Mouse (Mus musculus) kidney, postnatal 36 days (tissue): ENCODE measurements around the gene Kansl1l.
"Not testable (repeated sequence)": the region's sequence is repeated elsewhere in the genome, so short reads cannot be mapped to it uniquely, and the experiment has no call there.

Source experiments
- DNase-seq, 2 experiments: peaks; one replicate each; pipeline ENCODE4 v3.0.0; 2021 to 2022; ENCODE audit warnings: mixed read lengths in 2 of 2

The Kansl1l gene

DNA sequence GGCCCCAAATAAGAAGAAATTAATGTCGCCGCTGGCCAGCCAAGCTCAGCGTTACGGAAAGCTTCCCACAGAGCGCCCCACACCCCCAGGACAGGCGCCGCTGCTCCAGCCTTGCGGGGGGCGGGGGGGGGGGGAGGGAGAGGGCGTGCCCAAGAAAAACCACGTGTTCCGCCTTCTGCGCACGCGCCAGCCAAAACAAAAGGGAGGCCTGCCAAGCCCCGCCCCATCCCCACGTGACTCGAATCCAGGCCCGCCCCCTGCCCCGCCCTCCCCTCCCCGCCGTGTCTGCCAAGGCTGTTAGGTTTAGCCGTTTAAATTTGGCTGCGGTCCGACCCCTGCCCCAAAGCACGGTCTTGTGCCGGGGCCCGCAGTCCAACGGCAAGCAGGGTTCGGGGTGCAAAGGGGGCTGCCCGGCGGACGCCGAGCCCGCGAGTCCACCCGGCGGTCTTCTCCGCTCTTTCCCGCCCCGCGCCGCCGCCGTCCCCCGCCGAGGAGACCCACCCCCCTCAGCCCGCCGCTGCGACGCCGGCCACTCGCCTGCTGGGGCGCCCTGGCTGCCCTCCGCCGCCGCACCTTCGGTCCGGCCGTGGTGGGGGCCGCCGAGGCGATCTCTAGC lies 417 bp downstream of the Kansl1l start:
- peak; percentile 90 to 95 for DNase-seq

DNA sequence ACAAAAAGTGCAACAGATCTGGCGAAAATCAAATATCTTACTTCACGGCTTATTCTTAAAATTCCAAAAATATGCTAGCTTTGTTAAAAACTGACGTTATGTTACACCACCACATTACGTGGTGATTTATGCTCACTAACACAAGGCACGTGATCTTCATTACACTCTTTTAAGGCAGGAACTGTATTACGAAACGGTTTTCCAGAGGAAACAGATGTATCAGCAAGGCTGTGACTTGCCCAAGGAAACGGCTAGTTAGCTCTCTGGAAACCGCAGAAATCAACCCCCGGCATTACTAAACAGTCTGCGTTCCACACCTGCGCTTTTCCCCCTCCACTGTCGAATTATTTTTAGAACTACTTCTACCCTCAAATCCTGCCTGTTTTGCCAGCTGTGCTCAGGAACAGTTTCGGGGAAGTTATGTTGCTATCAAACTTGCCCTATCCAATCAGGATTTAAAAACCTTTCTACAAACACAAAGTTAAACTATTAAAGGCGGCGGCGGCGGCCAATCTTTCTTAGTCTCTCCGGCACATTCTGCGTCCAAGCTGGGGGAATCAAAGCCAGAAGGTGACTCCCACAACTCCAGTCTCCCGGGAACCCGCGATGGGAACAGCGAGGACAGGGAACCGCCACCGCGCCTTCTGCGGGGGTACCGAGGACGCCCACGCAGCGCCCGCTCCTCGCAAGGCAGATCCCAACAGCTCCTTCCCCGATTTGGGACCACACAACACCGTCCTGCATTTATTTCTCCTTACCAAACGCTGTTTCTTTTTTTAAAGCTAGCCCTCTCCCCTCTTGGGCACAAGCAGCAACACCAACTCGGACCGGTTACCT lies 1.2 kb downstream of the Kansl1l start:
- DNase-seq, result peak; percentile 68 to 82

DNA sequence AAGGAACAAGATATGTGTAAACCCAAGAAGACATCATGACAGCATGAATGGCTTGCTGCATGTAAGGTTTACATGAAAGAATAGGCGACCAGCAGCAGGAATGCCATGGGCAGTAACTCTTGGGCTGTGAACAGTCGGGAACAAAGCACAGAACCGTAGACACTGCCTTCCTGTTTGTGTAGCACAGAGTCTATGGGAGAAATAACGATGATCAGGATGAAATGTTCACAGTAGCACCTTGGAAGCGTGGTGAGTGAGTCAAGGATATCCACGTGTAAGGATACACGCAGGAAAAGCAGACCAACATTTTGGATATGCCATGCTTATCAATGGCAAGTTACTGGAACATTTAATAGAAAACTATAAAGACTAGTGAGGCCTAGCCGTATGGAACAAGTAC lies 2.6 kb downstream of the Kansl1l start:
- no peak for DNase-seq

DNA sequence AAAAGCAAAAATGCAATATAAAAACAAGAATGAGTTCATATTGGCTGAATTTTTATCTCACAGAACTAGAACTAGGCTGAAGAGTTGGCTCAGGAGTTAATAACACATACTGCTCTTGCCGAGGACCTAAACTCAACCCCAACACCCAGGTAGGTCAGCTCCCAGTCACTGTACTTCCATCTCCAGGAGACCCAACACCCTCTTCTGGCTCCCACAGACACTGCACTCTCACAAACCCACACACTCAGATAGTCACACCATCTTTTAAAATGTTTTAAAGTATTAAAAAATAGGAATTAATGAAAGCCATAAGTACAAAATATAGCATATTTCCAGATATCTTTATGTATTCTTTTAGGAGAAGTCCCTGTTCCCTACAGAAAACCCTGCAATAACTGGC lies 4.2 kb downstream of the Kansl1l start:
- DNase-seq, result no peak

DNA sequence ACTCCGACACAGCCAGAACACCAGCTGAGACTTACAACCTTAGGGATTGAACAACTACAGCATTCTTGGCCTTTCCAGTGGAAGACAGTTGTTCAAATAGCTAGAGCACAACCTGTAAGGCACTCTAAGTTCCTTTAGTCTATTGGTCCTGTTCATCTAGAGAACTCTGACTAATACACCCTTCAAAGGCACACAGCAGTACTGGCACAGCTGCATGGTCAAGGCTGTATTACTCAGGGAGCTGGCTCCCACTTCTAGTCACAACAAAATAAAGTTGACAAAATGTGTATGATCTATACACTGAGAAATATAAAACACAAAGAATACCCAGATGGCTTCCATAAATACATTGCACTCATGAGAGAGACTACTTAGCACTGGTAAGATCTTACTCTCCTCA lies 10.5 kb downstream of the Kansl1l start:
- no peak for DNase-seq

DNA sequence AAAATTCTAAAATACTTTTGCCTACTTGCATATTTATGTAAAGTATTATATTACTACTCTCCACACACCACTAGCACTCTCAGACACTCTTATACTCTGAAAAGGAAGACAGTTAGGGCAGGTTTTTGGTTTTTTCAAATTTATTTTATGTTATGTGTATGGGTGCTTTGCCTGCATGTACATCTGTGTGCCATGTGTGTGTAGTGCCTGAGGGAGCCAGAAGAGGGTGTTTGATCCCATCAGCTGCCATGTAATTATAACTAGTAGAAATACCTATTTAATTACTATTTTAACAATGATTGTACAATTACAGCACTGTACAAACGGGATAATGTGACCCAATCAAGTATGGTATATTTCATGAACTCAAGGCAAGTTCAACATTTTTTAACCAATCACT lies 12.0 kb downstream of the Kansl1l start:
- DNase-seq, result no peak

DNA sequence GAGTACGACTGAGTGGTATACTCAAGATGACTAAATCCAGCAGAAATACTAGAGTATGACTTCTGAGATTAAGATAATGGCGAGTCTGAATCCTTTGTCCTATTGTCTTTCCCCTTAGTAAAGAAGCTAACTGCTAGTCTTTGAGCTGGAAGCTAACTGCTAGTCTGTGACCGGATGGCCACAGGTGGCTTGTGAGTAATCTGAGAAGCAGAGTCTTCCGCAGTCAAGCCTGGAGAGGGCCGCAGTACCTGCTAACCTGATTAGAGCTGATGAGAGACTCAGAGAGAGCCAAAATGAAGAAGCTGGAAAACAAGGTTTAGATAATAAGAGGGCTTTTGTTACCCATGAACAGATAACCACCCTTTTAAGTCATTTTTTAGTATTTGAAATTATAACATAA lies 12.7 kb downstream of the Kansl1l start:
- DNase-seq, result peak in 1 of 2 experiments; percentile 20

DNA sequence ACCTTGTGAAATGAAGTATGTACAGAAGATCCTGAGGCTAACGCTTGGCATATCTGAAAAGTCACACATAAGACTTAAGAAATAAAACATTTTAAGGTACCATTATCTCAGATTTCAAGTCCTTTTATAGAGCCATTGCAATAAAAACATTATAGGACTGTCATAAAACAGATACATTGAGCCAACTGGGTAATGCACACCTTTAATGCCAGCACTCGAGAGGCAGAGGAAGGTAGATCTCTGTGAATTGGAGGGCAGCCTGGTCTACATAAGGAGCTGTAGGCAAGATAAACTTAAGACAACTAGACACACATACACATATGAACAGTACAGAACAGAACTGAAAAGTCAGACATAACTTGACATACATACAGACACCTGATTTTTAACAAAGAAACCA lies 19.4 kb downstream of the Kansl1l start:
- DNase-seq, result no peak

DNA sequence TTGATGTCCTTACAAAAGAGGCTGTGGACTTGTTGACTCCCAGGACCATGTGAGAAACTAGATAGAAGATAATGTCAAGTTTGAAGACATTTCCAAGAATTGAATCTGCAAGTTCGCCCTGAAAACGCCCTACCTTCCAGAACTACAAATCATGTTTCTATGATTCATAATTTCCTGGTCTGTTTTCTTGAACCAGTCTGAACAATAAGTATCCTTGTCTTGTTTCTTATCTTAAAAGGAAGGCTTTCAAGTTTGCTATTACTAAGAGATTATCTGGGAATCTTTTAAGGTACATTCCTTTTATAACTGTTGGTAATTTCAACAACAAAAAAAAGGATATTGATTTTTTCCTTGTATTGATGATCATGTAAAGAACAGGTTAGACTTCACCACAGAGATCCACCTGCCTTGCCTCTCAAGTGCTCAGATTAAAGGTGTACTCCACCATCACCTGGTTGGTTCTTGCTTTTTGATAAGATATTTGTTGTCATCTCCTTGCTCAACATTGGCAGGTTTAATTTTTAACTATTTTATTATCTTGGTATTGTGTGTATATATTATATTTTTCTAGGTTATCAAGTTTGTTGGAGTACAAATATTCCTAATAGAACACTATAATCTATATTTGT lies 24.4 kb downstream of the Kansl1l start:
- DNase-seq, result no peak

DNA sequence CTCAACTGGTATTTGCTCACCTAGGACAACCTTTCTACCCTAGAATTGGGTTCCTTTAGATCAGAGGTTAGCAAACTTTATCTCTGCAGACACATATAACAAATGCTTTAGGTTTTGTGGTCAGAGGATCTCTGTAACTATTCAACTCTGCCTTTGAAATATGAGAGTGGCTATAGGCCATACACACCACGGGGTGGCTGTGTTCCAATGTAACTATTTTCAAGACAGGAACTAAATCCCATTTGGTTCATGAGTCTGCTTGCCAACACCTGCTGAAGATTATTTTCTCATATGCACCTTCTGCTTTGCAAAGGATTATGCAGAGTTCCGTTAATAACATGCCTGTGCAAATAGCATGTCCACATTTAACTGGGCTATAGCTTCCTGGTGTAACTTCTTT lies 35.1 kb downstream of the Kansl1l start:
- no peak for DNase-seq

DNA sequence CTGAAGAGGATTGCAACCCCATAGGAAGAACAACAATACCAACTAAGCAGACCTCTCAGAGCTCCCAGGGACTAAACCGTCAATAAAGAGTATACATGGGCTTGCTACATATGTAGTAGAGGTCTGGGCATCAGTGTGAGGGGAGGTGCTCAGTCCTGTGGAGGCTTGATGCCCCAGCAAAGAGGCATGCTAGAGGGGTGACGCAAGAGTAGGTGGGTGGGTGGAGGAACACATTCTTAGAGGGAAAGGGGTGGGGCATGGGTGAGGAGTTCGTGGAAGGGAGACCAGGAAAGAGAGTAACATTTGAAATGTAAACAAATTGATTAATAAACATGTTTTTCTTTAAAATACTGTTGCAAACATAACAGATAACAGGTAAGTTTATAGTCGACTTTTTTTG lies 36.3 kb downstream of the Kansl1l start:
- no peak for DNase-seq

DNA sequence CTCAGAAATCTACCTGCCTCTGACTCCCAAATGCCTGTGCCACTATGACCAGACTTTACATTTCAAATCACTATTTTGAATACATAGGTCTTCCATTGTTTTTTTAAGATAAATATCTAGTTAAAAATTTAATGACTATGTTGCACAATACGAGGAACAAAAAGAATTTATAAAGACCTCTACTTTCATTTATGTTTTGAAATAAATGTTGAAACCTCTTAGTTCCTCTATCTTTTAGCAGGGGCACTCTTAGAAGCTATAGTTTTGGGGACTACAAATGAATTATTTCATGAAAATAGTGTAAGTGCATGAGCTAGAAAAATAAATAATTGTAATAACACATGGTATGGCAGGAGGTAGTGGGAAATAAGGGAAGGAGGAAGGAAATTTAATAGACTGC lies 38.6 kb downstream of the Kansl1l start:
- DNase-seq, result no peak

DNA sequence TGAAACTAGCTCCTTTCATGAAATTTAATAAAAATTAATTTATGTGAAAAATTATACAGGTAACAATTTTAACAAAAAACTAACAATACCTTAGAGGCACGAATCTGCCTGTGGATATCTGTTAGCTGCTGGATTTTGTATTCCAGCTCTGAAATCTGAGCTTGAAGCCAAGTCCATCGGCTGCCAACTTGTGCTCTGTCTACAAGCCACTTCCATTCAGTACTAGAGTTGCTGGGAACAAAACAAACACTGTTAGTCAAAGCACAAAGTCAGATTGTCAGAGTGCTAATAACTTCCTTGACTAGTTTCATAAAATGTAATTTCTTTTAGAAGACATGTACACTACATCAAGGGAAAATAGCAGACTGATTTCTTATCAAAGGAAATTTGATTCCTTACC lies 39.5 kb downstream of the Kansl1l start:
- peak in 1 of 2 experiments; percentile 7 for DNase-seq

DNA sequence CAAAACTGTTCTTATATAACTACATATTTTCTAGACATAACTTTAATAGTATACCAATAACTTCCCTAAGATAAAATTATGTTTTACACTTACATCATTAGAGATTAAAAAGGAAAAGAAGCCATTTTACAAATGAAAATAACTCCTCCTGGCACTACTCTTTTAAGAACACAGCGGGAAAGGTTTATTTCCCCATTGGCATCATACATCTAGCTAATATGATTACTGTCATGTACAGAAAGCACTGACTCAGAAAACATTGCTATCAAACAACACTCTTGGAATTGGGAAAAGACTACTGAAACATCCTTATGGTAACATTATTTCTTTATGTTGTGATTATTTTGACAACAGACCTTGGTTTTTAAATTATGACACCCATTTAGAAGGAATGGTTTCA lies 48.6 kb downstream of the Kansl1l start:
- DNase-seq, result no peak

DNA sequence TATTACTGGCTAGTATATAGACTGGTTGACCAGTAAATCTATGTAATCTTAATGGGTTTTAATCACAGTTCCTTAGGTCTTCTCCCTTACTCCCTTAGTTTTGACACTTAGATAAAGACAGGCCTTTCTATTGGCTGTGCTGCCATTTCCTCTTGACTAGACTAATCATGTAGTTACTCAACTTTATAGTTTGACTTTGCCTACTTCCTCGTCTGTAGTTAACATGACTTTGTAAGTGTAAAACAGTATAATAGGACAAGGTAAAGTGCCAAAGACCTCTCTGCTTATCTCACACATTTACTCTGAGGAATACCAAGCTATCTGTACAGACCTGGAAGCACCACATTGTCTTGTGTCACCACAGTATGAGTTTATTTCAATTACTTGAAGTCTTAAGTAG lies 86.8 kb downstream of the Kansl1l start:
- DNase-seq, result no peak

DNA sequence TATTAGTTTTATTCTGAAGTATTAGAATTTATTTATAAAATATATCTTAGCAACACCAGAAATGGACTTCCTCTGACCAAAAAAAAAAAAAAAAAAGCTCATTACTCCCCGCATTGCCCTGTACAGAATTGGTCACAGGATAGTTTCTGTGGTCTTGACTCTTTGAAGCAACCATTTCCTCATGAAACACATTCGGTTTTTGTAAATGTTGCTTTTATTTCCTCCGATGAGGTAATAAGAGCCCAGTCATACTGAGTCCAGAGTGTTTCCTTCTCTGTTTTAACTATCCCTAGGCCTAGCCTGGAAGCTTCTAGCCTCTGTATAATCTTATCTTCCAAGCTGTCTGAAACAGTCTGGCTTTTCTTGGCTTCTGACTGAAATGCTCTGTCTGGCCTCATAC lies 104.5 kb downstream of the Kansl1l start:
- no peak for DNase-seq

DNA sequence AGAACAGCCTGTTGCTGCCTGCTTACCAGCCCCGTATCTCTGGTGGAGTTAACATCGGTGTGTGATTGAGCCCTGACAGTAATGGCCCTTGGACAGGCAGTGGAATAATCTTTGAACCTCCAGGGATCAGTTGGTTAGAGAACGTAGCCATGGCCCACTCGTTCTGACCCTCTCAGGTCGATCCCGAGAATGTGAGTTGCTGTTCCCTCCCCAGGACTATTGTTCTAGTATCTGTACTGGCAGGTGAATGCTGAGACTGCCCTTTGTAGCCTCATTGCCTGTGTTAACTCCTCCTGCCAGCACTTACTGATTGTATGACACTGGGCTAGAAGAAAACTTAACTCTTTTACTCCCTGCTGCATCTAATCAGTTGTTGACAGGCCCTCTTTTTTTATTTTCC lies 112.8 kb downstream of the Kansl1l start:
- no peak for DNase-seq

DNA sequence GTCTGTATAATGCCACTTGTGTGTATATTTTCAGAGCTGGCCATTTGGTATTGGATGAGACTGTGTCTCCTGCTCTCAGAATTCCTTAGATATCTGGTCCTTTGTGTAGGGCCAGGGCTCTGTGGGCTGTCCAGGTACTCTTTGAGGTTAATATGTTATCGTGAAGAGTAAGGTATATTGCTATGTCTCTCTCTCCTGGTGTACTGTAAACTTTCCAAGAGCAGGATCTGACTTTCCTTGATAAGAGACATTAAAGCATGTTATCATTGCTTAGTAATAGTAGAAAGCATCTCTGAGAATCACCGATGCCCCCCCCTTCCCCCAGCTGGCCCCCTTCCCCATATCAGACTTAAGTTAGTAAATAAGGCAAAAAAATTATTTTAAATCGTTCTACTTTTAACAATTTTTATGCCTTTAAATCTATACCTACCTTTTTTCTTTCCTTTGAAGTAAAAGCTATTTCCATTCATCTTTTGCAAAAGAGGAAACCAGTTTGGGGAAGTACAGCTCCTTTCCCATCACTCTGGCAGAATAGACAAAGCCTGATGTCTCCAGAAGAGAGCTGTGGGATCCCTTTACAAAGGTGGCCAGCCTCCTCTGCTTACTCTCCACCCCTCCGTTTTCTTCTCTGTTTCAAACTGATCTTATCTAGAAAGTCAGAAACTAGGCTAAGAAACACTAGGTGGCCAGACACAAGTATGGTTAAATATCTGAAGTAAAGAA lies 114.6 kb downstream of the Kansl1l start:
- DNase-seq, result no peak

DNA sequence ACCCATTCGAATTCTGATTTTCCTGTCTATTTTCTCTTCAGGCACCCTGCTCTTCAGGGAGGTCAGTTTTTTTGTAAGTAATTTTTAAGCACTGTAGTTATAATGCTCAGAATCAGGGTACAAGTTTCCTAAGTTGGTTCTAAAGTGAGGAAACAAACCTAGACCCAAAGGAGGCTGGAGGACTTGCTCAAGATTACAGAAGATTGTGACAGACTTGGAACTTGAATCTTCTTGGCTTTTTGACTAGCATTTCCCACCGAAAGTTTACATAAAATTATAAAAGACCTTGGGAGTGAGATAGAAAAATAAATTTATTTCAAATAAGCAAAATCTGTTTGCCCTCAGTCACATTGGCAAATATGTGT lies 115.8 kb downstream of the Kansl1l start:
- no peak for DNase-seq

DNA sequence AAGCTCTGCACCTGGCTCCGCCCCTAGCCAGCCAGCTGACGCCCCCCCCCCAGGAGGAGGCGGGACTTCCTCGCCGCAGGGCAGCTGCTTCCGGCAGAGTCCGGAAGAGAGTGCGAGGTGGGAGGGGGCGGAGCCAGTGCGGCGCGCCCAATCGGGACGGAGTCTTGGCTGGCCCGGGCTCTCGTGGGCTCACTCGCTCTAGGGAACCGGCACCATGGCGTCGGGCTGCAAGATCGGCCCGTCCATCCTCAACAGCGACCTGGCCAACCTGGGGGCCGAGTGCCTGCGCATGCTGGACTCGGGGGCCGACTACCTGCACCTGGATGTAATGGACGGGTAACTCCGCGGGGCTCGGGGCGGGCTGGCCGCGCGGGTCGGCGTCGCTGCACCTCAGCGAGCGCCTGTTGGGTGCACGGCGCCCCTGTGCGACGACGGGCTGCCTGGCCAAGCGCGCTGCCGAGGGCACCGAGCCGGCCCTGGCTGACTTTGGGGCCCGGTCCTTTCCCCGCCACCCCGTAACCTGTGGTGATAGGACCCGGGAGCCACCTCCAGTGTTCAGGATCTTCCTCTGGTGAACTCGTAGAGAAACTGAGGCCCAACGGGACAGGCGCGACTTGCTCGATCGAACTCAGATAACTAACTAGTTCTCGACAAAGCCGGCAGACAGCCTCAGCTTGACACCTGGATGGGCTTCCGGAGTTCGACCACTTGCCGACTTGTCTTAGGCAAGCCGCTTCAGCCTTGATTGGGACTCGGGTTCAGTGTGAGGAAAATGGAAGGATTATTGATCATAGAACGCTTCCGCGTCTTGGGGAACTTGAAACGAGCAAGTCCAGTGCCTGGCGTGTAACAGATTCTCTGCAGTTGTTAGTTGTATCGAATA lies 116.4 kb downstream of the Kansl1l start, which contains the start of gene Rpe:
TSS of gene Rpe (plus strand) at position 139 of the 883 bp plus-strand sequence.
- DNase-seq, result peak; percentile 94 to 98

DNA sequence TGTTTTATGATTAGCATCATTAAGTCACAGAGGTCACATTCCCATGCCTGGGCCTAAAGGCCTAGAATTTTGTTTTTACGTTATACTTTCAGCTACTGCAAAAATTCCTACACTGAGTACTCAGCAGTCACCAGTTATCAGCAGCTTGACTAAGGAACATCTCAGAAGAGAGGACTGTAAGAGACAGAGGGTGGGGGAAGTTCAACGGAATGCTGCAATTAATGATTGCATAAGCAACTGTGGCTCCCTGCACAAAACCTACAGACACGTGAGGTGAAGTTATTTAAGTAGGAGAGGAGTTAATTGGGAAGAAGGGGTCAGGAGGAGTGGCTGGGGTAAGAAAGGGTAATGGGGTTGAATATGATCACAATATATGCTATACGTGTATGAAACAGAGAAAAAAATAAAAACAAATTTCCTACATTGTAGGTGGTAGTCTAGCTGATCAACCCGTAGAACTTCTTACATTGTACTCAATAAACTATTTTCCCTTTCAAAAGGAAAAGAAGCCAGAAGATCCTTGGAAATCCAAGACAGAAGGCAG lies 117.1 kb downstream of the Kansl1l start:
- no peak for DNase-seq

DNA sequence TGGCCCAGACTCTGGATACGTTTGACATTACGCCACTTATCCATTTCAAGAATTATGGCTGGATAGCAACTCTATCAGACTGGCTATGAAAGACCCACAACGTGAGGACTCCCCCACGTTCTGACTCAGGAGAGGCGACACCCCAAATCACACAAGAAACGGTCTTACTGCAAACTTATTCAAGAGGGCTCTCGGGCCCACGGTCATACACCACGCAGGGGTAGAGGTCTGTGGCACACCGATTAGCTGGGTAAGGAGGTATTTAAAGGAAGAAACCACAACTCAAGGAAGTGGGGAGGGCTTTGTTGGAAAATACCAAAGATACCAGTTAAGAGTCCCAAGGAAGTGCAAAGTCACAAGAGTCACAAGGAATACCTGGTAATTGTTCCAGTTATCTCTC lies 117.7 kb downstream of the Kansl1l start:
- not testable (repeated sequence) for DNase-seq
